Mouse (Mus musculus) ES-E14 (cell line): ENCODE data around the gene Dock10. TPM values are rescaled to one million over a fixed set of nuclear protein-coding genes. Genes with fewer than 3 reads are reported as not detected.

Source experiments
- DNase-seq: peaks from one replicate; pipeline ENCODE4 v3.0.0-alpha.2; 2013; ENCODE audit warnings: low read depth, low spot score
- H3K27ac ChIP-seq: 2 replicates; pipeline ENCODE4 v1.5.1; 2012; ENCODE audit warnings: low read depth, mild to moderate bottlenecking, low read length, moderate library complexity, mixed read lengths; ENCODE audit not compliant: poor library complexity, insufficient read depth, severe bottlenecking
- H3K36me3 ChIP-seq: 2 replicates; pipeline ENCODE4 v1.6.1; 2012; ENCODE audit warnings: mild to moderate bottlenecking, low read length, moderate library complexity, mixed read lengths; ENCODE audit not compliant: control insufficient read depth, poor library complexity, insufficient read depth, severe bottlenecking
- H3K4me1 ChIP-seq, 2 experiments: fragments of 150-350 bp in 1 of 2; sonication (generic) in 1 of 2; 2 replicates each; pipeline ENCODE4 v1.6.1; 2012; ENCODE audit warnings: low read length in 2 of 2, mild to moderate bottlenecking in 1 of 2, mixed read lengths in 1 of 2; ENCODE audit not compliant: control insufficient read depth in 2 of 2, insufficient read depth in 2 of 2, poor library complexity in 1 of 2
- H3K4me3 ChIP-seq, 2 experiments: fragments of 150-350 bp in 1 of 2; sonication (generic) in 1 of 2; 2 replicates each; pipeline ENCODE4 v1.5.1; 2012; ENCODE audit warnings: low read length in 2 of 2, low read depth in 1 of 2, mild to moderate bottlenecking in 1 of 2, mixed read lengths in 1 of 2; ENCODE audit not compliant: insufficient read depth in 1 of 2, poor library complexity in 1 of 2, severe bottlenecking in 1 of 2
- H3K9ac ChIP-seq: 2 replicates; pipeline ENCODE4 v1.6.1; 2012; ENCODE audit warnings: low read depth, mild to moderate bottlenecking, low read length, mixed read lengths; ENCODE audit not compliant: poor library complexity, insufficient read depth, severe bottlenecking
- H3K9me3 ChIP-seq: fragments of 150-350 bp; sonication (generic); 2 replicates; pipeline ENCODE4 v1.6.1; 2012; ENCODE audit warnings: low read depth, mild to moderate bottlenecking, low read length; ENCODE audit not compliant: control insufficient read depth, insufficient read depth
- CHD2 ChIP-seq: IDR thresholded peaks from 2 replicates; pipeline ENCODE4 v1.6.1; 2014; ENCODE audit warnings: mild to moderate bottlenecking, low read depth, low read length, inconsistent platforms
- HCFC1 ChIP-seq: IDR thresholded peaks from 2 replicates; pipeline ENCODE4 v1.6.1; 2012; ENCODE audit warnings: low read length, inconsistent platforms, borderline replicate concordance; ENCODE audit not compliant: insufficient read depth
- MAFK ChIP-seq: IDR thresholded peaks from 2 replicates; pipeline ENCODE4 v1.6.1; 2014; ENCODE audit warnings: mild to moderate bottlenecking, low read depth, low read length, inconsistent platforms; ENCODE audit not compliant: insufficient read depth
- ZC3H11A ChIP-seq: IDR thresholded peaks from 2 replicates; pipeline ENCODE4 v1.6.1; 2012; ENCODE audit warnings: low read depth, mild to moderate bottlenecking, inconsistent platforms, low read length, borderline replicate concordance
- ZNF384 ChIP-seq: IDR thresholded peaks from 2 replicates; pipeline ENCODE4 v1.6.1; 2012; ENCODE audit warnings: low read depth, low read length, inconsistent platforms
- in situ Hi-C, 2 experiments: fragments of 600-800 bp; cut with MboI; formaldehyde crosslinking; loops; one replicate each; pipeline ENCODE4 v1.15.1; 2025; ENCODE audit warnings: low sequenced_read_pairs in 2 of 2, inconsistent platforms in 1 of 2; ENCODE audit not compliant: unreplicated experiment in 2 of 2
- total RNA-seq: library from RNA; depleted of rRNA; stranded (reverse); fragments of 300-350 nt; gene quantifications from 2 replicates; pipeline ENCODE4 v1.2.3, GENCODE M21; 2012

Gene Dock10
- total RNA-seq, 1 experiment = 0.67 TPM

DNA sequence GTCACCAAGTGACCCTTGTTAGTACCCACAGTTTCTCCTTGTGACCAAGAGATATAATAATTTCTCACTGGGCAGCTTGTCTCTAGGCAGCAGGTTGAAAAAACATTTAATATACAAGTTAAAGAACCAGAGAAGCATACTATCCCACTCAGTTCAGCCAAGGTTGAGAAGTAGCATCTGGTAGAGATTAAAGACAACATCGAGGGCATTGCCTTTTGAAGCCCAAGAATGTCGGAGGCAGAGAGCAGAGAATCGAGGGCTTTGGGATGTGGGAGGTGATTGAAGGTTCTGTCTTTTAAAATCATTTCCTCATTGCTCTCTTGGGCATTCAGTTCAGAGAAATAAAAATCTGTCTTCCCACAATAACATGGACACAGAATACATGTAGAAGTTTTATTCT, 25.8 kb upstream of the Dock10 start:
- TF ChIP-seq ZC3H11A (no peak), ZNF384 (no peak), HCFC1 (no peak), MAFK (no peak), CHD2 (no peak)
- no peaks in the 10 kb centered on the region for H3K4me1 ChIP-seq
- H3K9ac ChIP-seq = no peak overlapping the region
- no peaks in the 10 kb centered on the region for H3K9me3 ChIP-seq
- no peak overlapping the region for H3K4me3 ChIP-seq
- no peaks in the 10 kb centered on the region for H3K36me3 ChIP-seq
- no peak for DNase-seq
- in situ Hi-C loops = no loop called here
- no peak overlapping the region for H3K27ac ChIP-seq

DNA sequence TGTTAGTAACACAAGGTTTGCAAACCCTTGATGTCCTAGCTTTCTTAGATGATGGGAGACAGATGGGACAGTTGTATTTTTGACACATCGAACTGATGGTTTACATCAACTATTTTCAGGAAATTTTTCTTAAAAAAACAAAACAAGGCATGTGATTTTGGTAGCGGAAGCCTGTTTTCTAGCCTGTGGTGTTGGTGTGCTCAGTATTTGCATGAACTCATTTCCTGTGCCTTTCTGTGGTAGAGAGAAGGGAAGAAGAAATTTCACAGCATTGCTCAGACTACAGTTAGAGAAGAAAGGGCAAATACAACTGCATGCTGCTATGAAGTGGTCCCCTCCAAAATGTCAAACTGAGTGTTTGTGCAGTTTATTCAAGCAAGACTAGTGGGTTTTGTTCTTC, 7.2 kb upstream of the Dock10 start:
- no peak for DNase-seq
- H3K9me3 ChIP-seq = no peaks in the 10 kb centered on the region
- no peak overlapping the region for H3K9ac ChIP-seq
- H3K4me3 ChIP-seq = no peak overlapping the region
- no peaks in the 10 kb centered on the region for H3K36me3 ChIP-seq
- no peak overlapping the region for H3K27ac ChIP-seq
- H3K4me1 ChIP-seq = no peaks in the 10 kb centered on the region
- in situ Hi-C loops = no loop called here
- TF ChIP-seq ZNF384 (no peak), CHD2 (no peak), MAFK (no peak), HCFC1 (no peak), ZC3H11A (no peak)

DNA sequence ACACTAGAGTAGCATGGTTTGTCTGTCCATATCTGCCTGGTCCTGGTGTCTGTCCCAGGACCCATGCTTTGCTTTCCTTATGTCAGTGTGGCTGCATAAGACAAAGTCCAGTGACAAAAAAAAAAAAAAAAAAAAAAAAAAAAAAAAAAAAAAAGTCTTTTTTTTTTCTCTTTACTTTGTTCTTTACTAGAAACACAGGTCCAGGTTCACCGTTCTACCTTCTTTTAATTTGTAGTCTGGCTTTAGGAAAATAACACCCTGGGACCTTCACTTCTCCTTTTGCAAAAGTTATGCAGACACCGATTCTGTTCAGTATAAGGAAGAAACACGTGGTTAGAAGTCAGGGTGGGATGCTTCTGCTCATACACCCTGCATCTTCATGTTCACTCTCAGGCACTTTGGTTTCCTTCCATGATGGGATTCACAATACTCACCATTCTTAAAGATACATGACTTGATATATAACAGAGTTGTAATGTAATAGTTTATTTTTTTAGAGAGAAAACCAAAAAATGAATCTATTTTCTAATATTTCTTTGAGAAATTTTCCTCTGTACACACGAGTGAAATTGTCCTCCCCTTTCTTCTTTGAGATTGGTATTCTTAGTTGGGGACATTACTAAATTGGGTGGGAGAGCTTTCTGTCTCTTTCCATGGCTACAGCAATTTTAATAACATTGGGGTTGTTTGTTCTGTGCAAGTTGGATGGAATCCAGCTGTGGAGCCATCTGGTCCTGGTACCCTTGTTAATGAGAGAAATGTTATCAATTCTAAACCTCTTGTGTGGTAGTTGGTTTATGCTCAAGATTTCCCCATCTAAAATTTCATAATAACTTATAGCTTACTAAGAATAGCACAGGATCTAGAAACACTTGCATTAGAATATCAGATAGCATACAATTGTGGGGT, 5.0 kb upstream of the Dock10 start:
- no peak for TF ChIP-seq ZNF384
- no peak for TF ChIP-seq HCFC1
- no peak for TF ChIP-seq CHD2
- no peak for TF ChIP-seq MAFK
- TF ChIP-seq ZC3H11A = no peak
- Histone ChIP-seq H3K36me3 (no peaks in the 10 kb centered on the region), H3K27ac (no peak overlapping the region), H3K9me3 (no peaks in the 10 kb centered on the region), H3K9ac (no peak overlapping the region), H3K4me3 (no peak overlapping the region), H3K4me1 (no peaks in the 10 kb centered on the region)
- in situ Hi-C loops = no loop called here
- no peak for DNase-seq

GRCm38 (mm10) chr1:80758798-80759184, 464 bp upstream of the Dock10 start:
- Histone ChIP-seq H3K9ac (peak overlapping the region; percentile 24; the same call in 1 of the 2 replicates), H3K4me3 (peak overlapping the region; percentile 60 to 73), H3K36me3 (no peaks in the 10 kb centered on the region), H3K4me1 (no peaks in the 10 kb centered on the region), H3K27ac (no peak overlapping the region), H3K9me3 (no peaks in the 10 kb centered on the region)
- TF ChIP-seq MAFK (no peak), HCFC1 (no peak), ZC3H11A (no peak), CHD2 (no peak), ZNF384 (no peak)
- in situ Hi-C loops = no loop called here
- DNase-seq = peak; percentile 21
